Mouse (Mus musculus): Measurements from ENCODE around the gene Rbp4. TPM values are rescaled to one million over a fixed set of nuclear protein-coding genes. Genes with fewer than 3 reads are reported as not detected.

The Rbp4 gene
- total RNA-seq, 4 experiments from 2014 or later: 12.5 to 17.3 (median 14.8) TPM

DNA sequence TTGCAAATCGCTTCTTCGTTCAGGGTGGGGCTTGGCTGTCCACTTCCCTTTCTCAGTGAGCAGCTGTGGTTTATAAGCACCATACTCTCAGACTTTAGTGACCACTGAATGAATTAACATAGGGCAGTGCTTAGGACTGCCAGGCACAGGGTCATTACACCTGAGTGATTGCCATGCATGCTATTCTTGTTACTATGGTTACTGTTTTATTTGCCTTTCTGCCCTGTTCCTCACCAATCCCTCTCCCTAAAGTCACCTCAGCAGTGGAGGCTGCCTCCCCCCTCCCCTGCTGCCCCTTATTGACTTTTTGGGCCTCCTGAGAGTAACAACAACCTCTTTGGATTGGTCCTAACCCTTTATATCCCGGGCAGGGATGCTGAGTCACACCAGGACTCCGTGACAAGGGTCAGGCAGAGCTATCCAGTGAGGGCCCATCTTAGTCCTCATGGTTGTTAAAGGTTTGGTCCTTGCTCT lies 33.5 kb downstream of the Rbp4 start:
- no peak for DNase-seq (ENCODE audit: low spot score in 2 of 2)

DNA sequence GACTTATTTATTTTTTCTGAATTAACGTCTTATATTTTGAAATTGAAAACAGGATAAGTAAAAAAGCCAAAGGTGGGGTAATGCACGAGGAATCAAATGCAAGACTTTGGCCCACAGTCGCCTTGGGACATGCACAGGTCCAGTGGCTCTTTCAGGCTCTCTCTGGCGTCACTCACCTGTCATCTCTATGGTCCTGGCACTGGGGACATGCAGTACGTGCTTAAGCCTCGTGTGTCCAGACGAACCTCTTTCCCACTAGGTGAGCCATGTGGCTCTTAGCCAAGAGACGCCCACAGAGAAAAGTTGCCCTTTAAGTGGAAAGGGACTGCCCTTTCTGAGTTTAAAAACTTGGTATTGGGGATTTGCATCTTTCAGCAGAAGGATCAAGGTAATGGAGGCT lies 35.7 kb downstream of the Rbp4 start:
- DNase-seq (ENCODE audit: low spot score in 2 of 2): no peak

DNA sequence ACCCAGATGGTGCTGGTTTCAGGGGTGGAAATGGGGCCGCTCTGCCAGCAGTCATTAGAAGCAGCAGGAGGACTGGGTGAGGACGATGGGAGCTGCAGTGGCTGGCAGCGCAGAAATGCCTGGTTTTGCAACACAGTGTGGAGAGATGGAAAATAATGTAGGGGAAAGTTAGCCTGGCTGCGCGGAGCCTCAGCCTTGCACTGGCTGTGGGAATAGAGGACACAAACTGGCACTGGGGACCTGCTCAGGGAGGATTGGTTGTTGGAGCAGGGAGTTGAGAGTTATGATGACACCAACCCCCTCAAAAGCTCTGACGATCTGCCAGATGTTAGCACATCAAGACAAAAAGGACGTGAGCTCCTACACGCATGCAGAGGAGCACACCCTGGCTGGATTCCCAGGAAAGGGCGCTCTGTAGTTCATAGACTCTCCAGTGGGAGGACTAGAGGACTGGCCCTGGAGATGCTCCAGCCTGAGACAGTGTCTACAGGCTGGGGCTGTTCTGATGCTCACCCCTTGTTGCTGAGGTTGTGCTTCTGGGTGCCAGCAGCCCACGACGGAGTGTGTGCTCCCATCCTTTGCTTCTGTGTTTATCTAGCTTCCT lies 38.0 kb downstream of the Rbp4 start:
- DNase-seq (ENCODE audit: low spot score in 2 of 2): peak; percentile 7 to 9

DNA sequence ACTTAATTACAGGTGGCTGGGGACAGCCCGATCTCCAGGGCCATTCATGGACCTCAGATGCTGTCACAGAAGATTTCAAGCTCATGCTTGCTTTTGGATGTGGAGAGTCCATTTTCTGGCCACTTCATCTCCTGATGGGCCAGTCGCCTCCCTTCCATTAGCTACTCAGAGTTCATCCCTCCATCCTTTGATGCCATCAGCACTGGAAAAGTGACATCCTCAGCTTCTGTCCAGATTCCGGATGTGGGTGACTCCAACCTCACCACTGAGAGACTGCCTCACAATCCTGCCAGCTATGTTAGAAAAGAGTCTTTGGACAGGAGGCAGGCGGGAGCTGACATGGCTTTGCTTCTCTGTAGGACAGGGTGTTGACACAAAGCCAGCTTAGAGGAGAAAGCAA lies 39.2 kb downstream of the Rbp4 start:
- no peak for DNase-seq (ENCODE audit: low spot score in 2 of 2)

DNA sequence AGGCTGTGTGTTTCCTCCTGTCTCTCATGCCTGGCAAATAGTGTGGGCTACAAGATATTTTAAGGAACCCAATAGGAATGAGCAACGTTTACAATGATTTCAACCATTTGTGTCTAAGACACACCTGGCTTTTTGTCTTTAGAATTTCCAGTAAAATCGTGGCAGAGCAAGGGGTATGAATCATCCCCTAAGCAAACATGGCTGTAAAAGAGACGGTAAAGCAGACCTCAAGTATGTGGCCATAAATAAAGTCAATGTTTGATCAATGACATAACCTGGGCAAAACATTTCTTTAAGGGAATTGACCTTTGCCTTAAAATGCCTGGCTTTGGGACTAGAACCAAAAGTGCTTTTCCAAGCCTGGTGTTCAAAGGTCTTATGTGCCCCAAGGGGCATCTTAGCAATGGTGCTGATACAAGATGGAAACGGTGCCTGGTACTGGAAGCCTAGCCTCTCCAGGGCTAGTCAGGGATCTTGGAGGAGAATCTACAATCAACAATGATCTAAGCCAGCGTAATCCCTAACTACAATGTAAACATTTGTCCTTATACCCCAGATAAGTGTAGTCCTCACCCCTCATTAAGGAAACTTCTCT lies 42.1 kb downstream of the Rbp4 start:
- no peak for DNase-seq (ENCODE audit: low spot score in 2 of 2)

DNA sequence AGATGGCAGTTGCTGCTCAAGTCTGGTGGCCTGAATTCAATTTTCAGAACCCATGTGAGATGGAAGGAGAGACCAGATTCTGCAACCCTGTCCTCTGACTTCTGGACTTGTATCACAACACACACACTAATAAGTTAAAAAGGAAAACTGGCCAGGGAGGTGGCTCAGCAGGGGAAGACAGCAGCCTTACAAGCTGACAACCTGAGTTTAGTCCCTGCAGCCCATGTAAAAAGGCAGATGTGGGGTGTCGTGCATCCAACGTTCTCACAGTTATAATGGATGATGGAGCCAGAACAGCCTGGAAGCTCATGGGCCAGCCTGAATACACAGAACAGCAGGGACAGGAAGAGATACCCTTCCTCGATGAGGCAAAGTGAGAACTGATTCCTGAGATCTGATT lies 43.7 kb downstream of the Rbp4 start:
- no peak for DNase-seq (ENCODE audit: low spot score in 2 of 2)

DNA sequence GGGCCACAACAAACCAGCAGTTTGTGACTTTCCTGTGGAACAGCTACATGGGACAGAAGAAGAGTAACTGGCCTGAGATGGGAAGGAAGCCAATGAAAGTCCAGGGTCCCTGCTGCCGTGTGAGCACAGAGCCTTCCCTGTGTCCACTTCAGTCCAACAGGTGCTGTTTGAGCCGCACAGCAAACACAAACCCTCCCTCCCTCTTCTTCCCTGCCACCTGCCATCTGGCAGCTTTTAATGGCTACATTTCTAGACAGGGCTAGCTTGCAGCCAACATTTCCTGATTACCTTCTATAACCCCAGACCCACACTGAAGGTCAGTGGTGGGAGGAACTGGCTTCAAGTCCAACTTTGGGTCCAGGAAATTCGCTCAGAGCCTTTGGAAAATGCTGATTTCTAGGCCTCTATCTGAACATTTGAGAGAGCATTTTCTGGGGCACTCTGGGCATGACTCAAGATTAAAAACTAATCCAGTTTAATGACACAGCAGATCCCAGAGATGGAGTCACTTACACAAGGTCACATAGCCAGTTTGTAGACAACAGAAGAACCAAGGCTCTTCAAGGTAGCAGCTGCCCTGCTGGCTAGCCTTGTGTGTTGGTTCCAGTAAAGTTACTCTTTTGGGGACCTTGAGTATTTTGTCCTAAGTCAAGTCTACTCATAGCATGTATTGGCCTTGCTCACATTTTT lies 47.1 kb downstream of the Rbp4 start:
- DNase-seq (ENCODE audit: low spot score in 2 of 2): no peak

DNA sequence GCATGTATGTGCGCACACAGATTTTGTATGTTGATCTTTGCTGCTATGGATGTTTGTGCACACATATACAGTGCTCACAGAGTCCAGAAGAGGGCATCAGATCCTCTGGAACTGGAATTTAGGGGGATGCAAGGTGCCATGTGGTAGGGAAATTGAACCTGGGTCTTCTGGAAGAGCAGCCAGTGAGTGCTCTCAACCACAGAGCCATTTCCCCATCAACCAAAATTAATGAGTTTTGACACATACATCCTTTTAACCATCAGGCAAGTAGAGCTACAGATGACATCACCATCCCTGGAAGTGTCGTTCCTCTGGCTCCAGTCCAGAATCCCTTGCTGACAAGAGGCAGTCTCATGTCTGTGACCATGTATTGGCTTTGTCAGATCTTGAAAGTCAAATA lies 48.8 kb downstream of the Rbp4 start:
- DNase-seq (ENCODE audit: low spot score in 2 of 2): no peak

DNA sequence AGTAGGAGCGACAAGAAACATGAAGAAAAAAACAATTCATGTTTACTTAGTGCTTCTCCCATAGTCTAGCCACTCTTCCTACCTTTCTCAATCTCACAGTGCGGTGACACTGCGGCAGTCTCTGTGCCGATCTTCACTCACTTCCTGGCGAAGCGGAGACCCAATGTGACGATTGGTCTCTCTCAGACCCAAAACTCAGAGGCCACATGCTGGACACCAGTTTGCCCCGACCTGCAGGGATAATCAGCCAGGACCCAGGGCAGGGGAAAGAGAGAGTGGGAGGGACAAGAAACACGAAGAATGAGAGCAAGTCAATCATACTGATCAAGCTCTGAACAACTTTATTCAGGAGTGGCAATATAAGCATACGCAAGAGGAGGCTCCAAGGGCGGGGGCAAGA lies 50.0 kb downstream of the Rbp4 start:
- DNase-seq (ENCODE audit: low spot score in 2 of 2): no peak

DNA sequence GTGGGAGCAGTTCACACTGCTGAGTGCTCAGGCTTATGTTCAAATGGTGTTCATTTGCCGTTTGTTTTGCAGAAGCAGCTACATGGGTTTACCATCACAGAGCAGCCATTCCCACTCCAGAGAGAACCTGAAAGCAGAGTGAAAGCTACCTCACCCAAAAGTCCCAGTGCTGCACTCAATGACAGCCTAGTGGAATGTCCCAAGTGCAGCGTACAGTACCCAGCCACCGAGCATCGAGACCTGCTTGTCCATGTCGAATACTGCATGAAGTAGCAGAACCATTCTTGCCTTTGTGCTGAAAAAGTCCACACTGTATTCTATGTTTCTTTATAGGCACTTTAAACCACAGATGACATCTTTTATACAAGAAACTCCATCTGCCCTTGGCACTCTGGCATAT lies 51.9 kb downstream of the Rbp4 start:
- DNase-seq (ENCODE audit: low spot score in 2 of 2): no peak

Other genes starting within 250 kb of the Rbp4 start
- gene Myof, start 81.7 kb downstream of the Rbp4 start, total RNA-seq (2022): 1 to 10 TPM; 6.5 to 8.2 (median 6.7) TPM
- under 1 TPM; 0.12 to 0.61 (median 0.25) TPM for gene Cep55, start 70.3 kb downstream of the Rbp4 start, total RNA-seq (2022)
- gene Ffar4, start 28.2 kb downstream of the Rbp4 start, total RNA-seq (2022): under 1 TPM in 1 of 4 experiments, not detected in 3; 0.27 TPM
- under 1 TPM in 2 of 4 experiments, not detected in 2; 0.13 to 0.21 TPM for gene Pde6c, start 7.5 kb upstream of the Rbp4 start, total RNA-seq (2022)
- 10 to 100 TPM; 16.7 to 21.3 (median 19.1) TPM for gene Fra10ac1, start 98.9 kb upstream of the Rbp4 start, total RNA-seq (2022)
- 100 to 1,000 TPM; 159 to 183 (median 172) TPM for gene Lgi1, start 139.3 kb upstream of the Rbp4 start, total RNA-seq (2022)

Data from layer of hippocampus, adult 8-10 months (tissue).